Mouse (Mus musculus) limb, embryonic 11.5 days (tissue): Measurements from ENCODE around the gene Pirb. TPM values are rescaled to one million over a fixed set of nuclear protein-coding genes. Genes with fewer than 3 reads are reported as not detected.

Experiments
- ATAC-seq: fragments of 200-750 bp; cut with Nextera tagmentation; 2 replicates; pipeline ENCODE4 v1.8.0; 2017; ENCODE audit warnings: low read depth; ENCODE audit not compliant: insufficient number of reproducible peaks, low FRiP score, low TSS enrichment
- DNase-seq: peaks from one replicate; pipeline ENCODE4 v3.0.0-alpha.2; 2015; ENCODE audit warnings: low spot score
- H3K27ac ChIP-seq: fragments of 300-500 bp; sonication (generic); replicated peaks from 2 replicates; pipeline ENCODE4 v1.5.1; 2014; ENCODE audit warnings: low read depth, mild to moderate bottlenecking, low read length
- H3K27me3 ChIP-seq: fragments of 300-500 bp; sonication (generic); 2 replicates; pipeline ENCODE4 v1.6.1; 2014; ENCODE audit warnings: mild to moderate bottlenecking, low read length, mixed read lengths; ENCODE audit not compliant: control insufficient read depth, insufficient read depth
- H3K36me3 ChIP-seq: fragments of 300-500 bp; sonication (generic); 2 replicates; pipeline ENCODE4 v1.6.1; 2014; ENCODE audit warnings: mild to moderate bottlenecking, low read length, moderate library complexity, mixed read lengths; ENCODE audit not compliant: control insufficient read depth, insufficient read depth
- H3K4me1 ChIP-seq: fragments of 300-500 bp; sonication (generic); 2 replicates; pipeline ENCODE4 v1.6.1; 2014; ENCODE audit warnings: low read length, mixed read lengths; ENCODE audit not compliant: control insufficient read depth, insufficient read depth
- H3K4me2 ChIP-seq: fragments of 300-500 bp; sonication (generic); 2 replicates; pipeline ENCODE4 v1.6.1; 2014; ENCODE audit warnings: low read depth, mild to moderate bottlenecking, moderate library complexity; ENCODE audit not compliant: severe bottlenecking
- H3K4me3 ChIP-seq: fragments of 300-500 bp; sonication (generic); 2 replicates; pipeline ENCODE4 v1.5.1; 2014; ENCODE audit warnings: low read depth, low read length
- H3K9ac ChIP-seq: fragments of 300-500 bp; sonication (generic); 2 replicates; pipeline ENCODE4 v1.6.1; 2014; ENCODE audit warnings: mild to moderate bottlenecking, low read length
- H3K9me3 ChIP-seq: fragments of 300-500 bp; sonication (generic); 2 replicates; pipeline ENCODE4 v1.6.1; 2016; ENCODE audit warnings: low read length; ENCODE audit not compliant: control insufficient read depth
- whole genome bisulfite sequencing: fragments of 180-500 bp; shearing (Covaris S2); extraction: QIAGEN DNeasy Blood & Tissue Kit; methylation state at CpG from one replicate; pipeline ENCODE4 v1.1.7; 2014; 5-methylcytosine and 5-hydroxymethylcytosine counted together
- polyA plus RNA-seq: library from polyadenylated mRNA; unstranded; fragments of >200 nt; fragmentation: Nextera tagmentation; extraction: Ambion mirVana; gene quantifications from 2 replicates; pipeline ENCODE4 v1.2.1, GENCODE M21; 2014

Pirb gene
- polyA plus RNA-seq, 1 experiment from 2014 or later = not detected

- peak; percentile 41 for ATAC-seq
- H3K4me2 ChIP-seq = peak overlapping the region; percentile 42
- H3K9me3 ChIP-seq = no peaks in the 10 kb centered on the region
- H3K27ac ChIP-seq = no peak overlapping the region
- no peak for DNase-seq
- no peaks in the 10 kb centered on the region for H3K4me1 ChIP-seq
- peaks cover 11% of the 10 kb centered on the region for H3K36me3 ChIP-seq
- WGBS = 33% methylated on average over 15 of the region's 15 CpGs
- H3K4me3 ChIP-seq = peak overlapping the region; percentile 69
- H3K9ac ChIP-seq = peak overlapping the region; percentile 71
- no peaks in the 10 kb centered on the region for H3K27me3 ChIP-seq
These were observed 55.5 kb downstream of the Pirb start for GRCm38 (mm10) chr7:3664524-3665214.

Other genes with a start within 250 kb of the Pirb start
- not detected in 2 replicates for gene Tarm1, start 217.8 kb downstream of the Pirb start, polyA plus RNA-seq
- gene Oscar, start 104.2 kb downstream of the Pirb start, polyA plus RNA-seq = 0.29 TPM in 1 of 2 replicates, not detected in the other
- 400 and 407 TPM in 2 replicates for gene Ndufa3, start 103.0 kb downstream of the Pirb start, polyA plus RNA-seq
- 31.1 and 35.5 TPM in 2 replicates for gene Tfpt, start 90.5 kb downstream of the Pirb start, polyA plus RNA-seq
- 150 TPM in 2 replicates for gene Prpf31, start 90.4 kb downstream of the Pirb start, polyA plus RNA-seq
- 87.2 and 94.2 TPM in 2 replicates for gene Cnot3, start 75.1 kb downstream of the Pirb start, polyA plus RNA-seq
- gene Leng1, start 54.6 kb downstream of the Pirb start, polyA plus RNA-seq = 13.8 and 14.6 TPM in 2 replicates
- gene Tmc4, start 42.8 kb downstream of the Pirb start, polyA plus RNA-seq = 3.6 and 4.2 TPM in 2 replicates
- 289 TPM in 2 replicates for gene Tsen34, start 27.5 kb downstream of the Pirb start, polyA plus RNA-seq
- 36.7 and 41.2 TPM in 2 replicates for gene Mboat7, start 26.9 kb downstream of the Pirb start, polyA plus RNA-seq
- 1,472 and 1,559 TPM in 2 replicates for gene Rps9, start 16.4 kb downstream of the Pirb start, polyA plus RNA-seq
- gene Gm15448, start 105.3 kb upstream of the Pirb start, polyA plus RNA-seq = not detected in 2 replicates
- 0.11 and 0.23 TPM in 2 replicates for gene Pira2, start 124.7 kb upstream of the Pirb start, polyA plus RNA-seq
- gene Gm14548, start 177.7 kb upstream of the Pirb start, polyA plus RNA-seq = not detected in 2 replicates
- gene Lilra6, start 195.1 kb upstream of the Pirb start, polyA plus RNA-seq = 0.13 TPM in 1 of 2 replicates, not detected in the other